Mouse (Mus musculus): Measurements from ENCODE around the gene Schip1. TPM values are rescaled to one million over a fixed set of nuclear protein-coding genes. Genes with fewer than 3 reads are reported as not detected.

Gene Schip1
- polyA plus RNA-seq, 1 experiment from 2014 or later = 27.6 TPM

DNA sequence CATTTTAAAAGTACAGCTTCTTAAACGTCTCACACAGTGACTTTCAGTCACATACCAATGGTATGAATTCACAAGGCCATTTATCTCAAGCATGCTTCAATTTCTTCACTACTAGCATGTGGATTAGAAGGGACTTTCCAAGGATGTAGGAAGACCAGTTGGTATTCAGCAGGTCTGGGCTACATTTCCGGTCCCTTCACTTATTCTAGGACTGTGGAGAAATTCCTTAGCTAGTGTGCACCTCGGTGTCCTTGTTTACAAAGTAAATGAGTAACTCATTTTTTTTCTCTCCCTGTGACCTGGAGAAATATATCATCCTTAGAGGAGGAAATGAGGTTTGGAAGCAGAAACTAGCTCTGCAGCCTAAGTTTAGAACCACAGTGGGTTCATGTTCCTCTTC lies 405.5 kb downstream of the Schip1 start:
- Histone ChIP-seq H3K4me2 (replicated peaks; ENCODE audit: low read depth) (no peak overlapping the region; the same call in 1 of the 2 replicates), H3K9me3 (ENCODE audit: control insufficient read depth, low read length) (no peaks in the 10 kb centered on the region), H3K27ac (replicated peaks) (peak overlapping the region; percentile 49; the same call in 1 of the 2 replicates), H3K4me1 (replicated peaks; ENCODE audit: control insufficient read depth, insufficient read depth) (peaks cover 4% of the 10 kb centered on the region; the same call in 1 of the 2 replicates), H3K27me3 (ENCODE audit: control insufficient read depth, insufficient read depth, low read length) (no peaks in the 10 kb centered on the region), H3K36me3 (ENCODE audit: control insufficient read depth, insufficient read depth, low read length) (no peaks in the 10 kb centered on the region), H3K9ac (ENCODE audit: low read length) (no peak overlapping the region), H3K4me3 (ENCODE audit: low read depth, low read length) (no peak overlapping the region)
- WGBS = 12% methylated on average over 3 of the region's 3 CpGs
- TF ChIP-seq EP300 (optimal IDR thresholded peaks at IDR 0.05) = no peak
- DNase-seq (ENCODE audit: low spot score) (no peak), ATAC-seq (ENCODE audit: low FRiP score, low TSS enrichment) (no peak)

- Histone ChIP-seq H3K27me3 (ENCODE audit: control insufficient read depth, insufficient read depth, low read length) (no peaks in the 10 kb centered on the region), H3K4me1 (replicated peaks; ENCODE audit: control insufficient read depth, insufficient read depth) (peaks cover 4% of the 10 kb centered on the region; the same call in 1 of the 2 replicates), H3K36me3 (ENCODE audit: control insufficient read depth, insufficient read depth, low read length) (no peaks in the 10 kb centered on the region), H3K4me2 (replicated peaks; ENCODE audit: low read depth) (no peak overlapping the region), H3K9ac (ENCODE audit: low read length) (no peak overlapping the region), H3K27ac (replicated peaks) (peak overlapping the region; percentile 49), H3K4me3 (ENCODE audit: low read depth, low read length) (no peak overlapping the region), H3K9me3 (ENCODE audit: control insufficient read depth, low read length) (no peaks in the 10 kb centered on the region)
- WGBS = 27% methylated on average over 5 of the region's 5 CpGs
- TF ChIP-seq CTCF (IDR thresholded peaks at IDR 0.05; ENCODE audit: low read depth) (no peak), EP300 (optimal IDR thresholded peaks at IDR 0.05) (no peak)
- ATAC-seq (ENCODE audit: low FRiP score, low TSS enrichment) (no peak), DNase-seq (ENCODE audit: low spot score) (no peak)
Observed at GRCm38 (mm10) chr3:68470622-68471021, 406.0 kb downstream of the Schip1 start.

- Histone ChIP-seq H3K4me3 (ENCODE audit: low read depth, low read length) (no peak overlapping the region), H3K4me1 (replicated peaks; ENCODE audit: control insufficient read depth, insufficient read depth) (no peaks in the 10 kb centered on the region), H3K4me2 (replicated peaks; ENCODE audit: low read depth) (no peak overlapping the region), H3K9ac (ENCODE audit: low read length) (no peak overlapping the region), H3K27me3 (ENCODE audit: control insufficient read depth, insufficient read depth, low read length) (no peaks in the 10 kb centered on the region), H3K27ac (replicated peaks) (no peak overlapping the region), H3K9me3 (ENCODE audit: control insufficient read depth, low read length) (no peaks in the 10 kb centered on the region), H3K36me3 (ENCODE audit: control insufficient read depth, insufficient read depth, low read length) (no peaks in the 10 kb centered on the region)
- 69% methylated on average over 7 of the region's 7 CpGs for WGBS
- DNase-seq (ENCODE audit: low spot score) = no peak
- no peak for ATAC-seq (ENCODE audit: low FRiP score, low TSS enrichment)
- TF ChIP-seq EP300 (optimal IDR thresholded peaks at IDR 0.05) (no peak), CTCF (IDR thresholded peaks at IDR 0.05; ENCODE audit: low read depth) (no peak)
Observed at GRCm38 (mm10) chr3:68476336-68476735, 411.7 kb downstream of the Schip1 start.

DNA sequence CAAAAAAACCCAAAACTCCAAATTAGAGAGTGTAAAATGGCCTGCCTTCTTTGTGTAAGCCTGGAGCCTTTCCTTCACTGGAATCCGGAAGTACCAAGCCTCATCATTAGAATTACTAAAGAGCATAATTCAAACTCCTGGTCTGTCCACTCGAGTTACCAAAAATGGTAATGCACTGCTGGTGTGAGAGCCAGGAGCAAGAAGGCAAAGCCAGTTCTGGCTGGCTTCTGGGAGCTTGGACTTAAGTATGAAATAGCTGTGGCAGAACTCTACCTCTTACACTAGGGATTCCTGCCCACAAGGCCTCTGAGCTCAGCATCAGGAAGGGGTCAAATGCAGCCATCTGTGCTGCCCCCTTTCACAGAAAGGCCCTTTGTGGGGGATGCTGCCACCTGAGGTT lies 412.9 kb downstream of the Schip1 start:
- Histone ChIP-seq H3K4me2 (replicated peaks; ENCODE audit: low read depth) (no peak overlapping the region), H3K4me3 (ENCODE audit: low read depth, low read length) (no peak overlapping the region), H3K27me3 (ENCODE audit: control insufficient read depth, insufficient read depth, low read length) (no peaks in the 10 kb centered on the region), H3K27ac (replicated peaks) (peak overlapping the region; percentile 71), H3K36me3 (ENCODE audit: control insufficient read depth, insufficient read depth, low read length) (no peaks in the 10 kb centered on the region), H3K4me1 (replicated peaks; ENCODE audit: control insufficient read depth, insufficient read depth) (no peaks in the 10 kb centered on the region), H3K9ac (ENCODE audit: low read length) (no peak overlapping the region), H3K9me3 (ENCODE audit: control insufficient read depth, low read length) (no peaks in the 10 kb centered on the region)
- DNase-seq (ENCODE audit: low spot score) (no peak), ATAC-seq (ENCODE audit: low FRiP score, low TSS enrichment) (peak; percentile 24; the same call in 1 of the 2 replicates)
- TF ChIP-seq CTCF (IDR thresholded peaks at IDR 0.05; ENCODE audit: low read depth) (no peak), EP300 (optimal IDR thresholded peaks at IDR 0.05) (no peak)
- 54% methylated on average over 2 of the region's 2 CpGs for WGBS

GRCm38 (mm10) chr3:68479266-68479665 lies 414.7 kb downstream of the Schip1 start:
- Histone ChIP-seq H3K27ac (replicated peaks) (no peak overlapping the region), H3K36me3 (ENCODE audit: control insufficient read depth, insufficient read depth, low read length) (no peaks in the 10 kb centered on the region), H3K4me1 (replicated peaks; ENCODE audit: control insufficient read depth, insufficient read depth) (no peaks in the 10 kb centered on the region), H3K27me3 (ENCODE audit: control insufficient read depth, insufficient read depth, low read length) (no peaks in the 10 kb centered on the region), H3K9ac (ENCODE audit: low read length) (no peak overlapping the region), H3K9me3 (ENCODE audit: control insufficient read depth, low read length) (no peaks in the 10 kb centered on the region), H3K4me2 (replicated peaks; ENCODE audit: low read depth) (no peak overlapping the region), H3K4me3 (ENCODE audit: low read depth, low read length) (no peak overlapping the region)
- ATAC-seq (ENCODE audit: low FRiP score, low TSS enrichment) (no peak), DNase-seq (ENCODE audit: low spot score) (no peak)
- 75% methylated on average over 6 of the region's 6 CpGs for WGBS
- TF ChIP-seq EP300 (optimal IDR thresholded peaks at IDR 0.05) = no peak
- TF ChIP-seq CTCF (IDR thresholded peaks at IDR 0.05; ENCODE audit: low read depth) = no peak

GRCm38 (mm10) chr3:68483517-68483916 lies 418.9 kb downstream of the Schip1 start:
- Histone ChIP-seq H3K4me1 (replicated peaks; ENCODE audit: control insufficient read depth, insufficient read depth) (no peaks in the 10 kb centered on the region), H3K36me3 (ENCODE audit: control insufficient read depth, insufficient read depth, low read length) (no peaks in the 10 kb centered on the region), H3K4me2 (replicated peaks; ENCODE audit: low read depth) (no peak overlapping the region), H3K27me3 (ENCODE audit: control insufficient read depth, insufficient read depth, low read length) (no peaks in the 10 kb centered on the region), H3K9me3 (ENCODE audit: control insufficient read depth, low read length) (no peaks in the 10 kb centered on the region), H3K27ac (replicated peaks) (no peak overlapping the region), H3K9ac (ENCODE audit: low read length) (no peak overlapping the region), H3K4me3 (ENCODE audit: low read depth, low read length) (no peak overlapping the region)
- no peak for TF ChIP-seq CTCF (IDR thresholded peaks at IDR 0.05; ENCODE audit: low read depth)
- no peak for TF ChIP-seq EP300 (optimal IDR thresholded peaks at IDR 0.05)
- WGBS = 89% methylated on average over 3 of the region's 3 CpGs
- DNase-seq (ENCODE audit: low spot score) = no peak
- ATAC-seq (ENCODE audit: low FRiP score, low TSS enrichment) = no peak

Measured in stomach, postnatal 0 days (tissue).